Mouse (Mus musculus) kidney, adult 2 months (tissue): ENCODE measurements at regions not wholly inside any gene's neighbourhood (a gene's known extent, or its start where the extent isn't known, plus 50 kb on each side); places are given as distances from the start of the nearest gene placed in this dataset.

ENCODE experiments used
- DNase-seq: peaks from one replicate; pipeline ENCODE4 v3.0.0; 2021
- H3K27ac ChIP-seq: fragments of 200-500 bp; 2 replicates; pipeline ENCODE4 v1.5.1; 2012; ENCODE audit warnings: low read depth, low read length, control low read depth, inconsistent platforms; ENCODE audit not compliant: insufficient read depth
- H3K27me3 ChIP-seq: fragments of 200-500 bp; replicated peaks from 2 replicates; pipeline ENCODE4 v1.6.1; 2012; ENCODE audit warnings: mild to moderate bottlenecking, moderate library complexity, low read length, inconsistent platforms; ENCODE audit not compliant: control insufficient read depth, insufficient read depth
- H3K36me3 ChIP-seq: fragments of 200-500 bp; 2 replicates; pipeline ENCODE4 v1.6.1; 2012; ENCODE audit warnings: mild to moderate bottlenecking, moderate library complexity, low read length, inconsistent platforms; ENCODE audit not compliant: control insufficient read depth, insufficient read depth
- H3K4me1 ChIP-seq: fragments of 200-500 bp; 2 replicates; pipeline ENCODE4 v1.6.1; 2011; ENCODE audit warnings: low read length; ENCODE audit not compliant: control insufficient read depth, insufficient read depth
- H3K4me3 ChIP-seq: fragments of 200-500 bp; 2 replicates; pipeline ENCODE4 v1.5.1; 2011; ENCODE audit warnings: mild to moderate bottlenecking, low read depth, low read length, control low read depth; ENCODE audit not compliant: insufficient read depth
- CTCF ChIP-seq: fragments of 200-500 bp; conservative IDR thresholded peaks from 2 replicates; pipeline ENCODE4 v1.5.1; 2011; ENCODE audit warnings: low read depth, mild to moderate bottlenecking, control low read depth, low read length, moderate library complexity, mixed read lengths; ENCODE audit not compliant: insufficient read depth, insufficient read length
- POLR2A ChIP-seq: fragments of 200-500 bp; IDR thresholded peaks from one replicate; pipeline ENCODE4 v1.6.1; 2011; ENCODE audit warnings: low read depth, low read length, control low read depth
- WGBS: fragments of 180-500 bp; shearing (Covaris S2); methylation state at CpG from one replicate; pipeline ENCODE4 v1.1.7; 2018; 5-methylcytosine and 5-hydroxymethylcytosine counted together

DNA sequence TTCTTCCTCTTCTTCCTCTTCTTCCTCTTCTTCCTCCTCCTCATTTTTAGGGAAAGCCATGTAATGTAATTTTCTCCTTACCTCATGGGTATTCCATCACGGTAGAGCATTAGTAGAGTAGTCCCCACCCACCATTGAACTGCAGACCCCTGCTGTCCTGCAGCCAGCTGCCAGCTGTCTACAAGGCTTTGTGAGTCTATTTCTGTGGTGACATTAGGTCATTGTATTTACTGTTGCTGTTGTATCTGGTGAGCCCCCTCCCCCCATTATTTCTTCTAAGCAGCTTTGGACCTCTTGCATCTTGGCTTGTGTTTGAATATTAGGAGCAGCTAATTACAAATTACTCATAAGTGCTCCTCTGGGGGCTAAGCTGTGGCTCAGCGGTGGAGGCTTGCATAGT, 66.0 kb upstream of the Zfhx3 start:
- TF ChIP-seq CTCF: no peak
- 62% methylated on average over 2 of the region's 2 CpGs for WGBS
- H3K4me1 ChIP-seq: no peaks in the 10 kb centered on the region

DNA sequence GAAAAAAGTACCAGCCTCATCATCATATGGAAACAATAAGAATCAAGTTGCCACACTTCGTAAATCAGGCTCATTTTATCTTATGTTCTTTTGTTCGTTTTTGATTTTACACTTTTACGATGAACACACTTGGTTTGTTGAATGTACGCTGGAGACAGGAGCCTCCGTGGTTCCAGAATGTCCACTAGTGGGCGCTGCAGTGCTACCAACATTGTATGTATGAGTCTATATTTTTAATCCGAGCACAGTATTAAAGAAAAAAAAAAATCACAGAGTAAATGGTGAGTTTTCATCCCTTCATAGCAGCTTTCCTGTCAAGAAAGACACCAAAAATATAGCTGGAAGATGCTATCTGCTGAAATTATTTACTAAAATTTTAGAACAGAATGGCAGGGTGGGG, 60.6 kb upstream of the Zfhx3 start:
- peak; percentile 72 for TF ChIP-seq CTCF
- TF ChIP-seq POLR2A: no peak
- peak; percentile 43 for DNase-seq
- 14% methylated on average over 7 of the region's 7 CpGs for WGBS
- H3K27ac ChIP-seq: no peak overlapping the region
- H3K36me3 ChIP-seq: no peaks in the 10 kb centered on the region
- no peaks in the 10 kb centered on the region for H3K27me3 ChIP-seq
- H3K4me1 ChIP-seq: no peaks in the 10 kb centered on the region
- H3K4me3 ChIP-seq: no peak overlapping the region

More for the DNA sequence above, 66.0 kb upstream of the Zfhx3 start:
- Histone ChIP-seq H3K4me3 (no peak overlapping the region), H3K27me3 (no peaks in the 10 kb centered on the region), H3K27ac (no peak overlapping the region), H3K36me3 (no peaks in the 10 kb centered on the region)
- no peak for DNase-seq

DNA sequence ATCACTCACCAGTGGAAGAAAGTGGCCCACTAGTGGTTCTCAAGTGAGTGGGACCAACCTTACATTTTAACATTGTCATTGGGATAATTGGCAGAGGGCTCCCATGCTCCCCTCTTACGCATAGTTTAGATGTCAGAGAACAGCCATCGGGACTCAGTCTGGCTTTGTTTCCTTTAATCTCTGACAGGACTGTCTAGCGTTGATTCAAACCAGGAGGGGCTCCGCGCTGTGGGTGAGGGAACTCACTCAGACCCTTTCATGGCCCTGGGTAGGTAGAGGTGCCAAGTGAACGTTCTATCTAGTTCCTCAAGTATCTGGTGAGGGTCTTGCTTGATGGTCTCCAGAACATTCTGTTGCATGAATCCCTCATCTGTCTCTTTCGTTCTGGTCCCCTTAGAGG, 56.9 kb upstream of the Zfhx3 start:
- Histone ChIP-seq H3K27me3 (no peaks in the 10 kb centered on the region), H3K27ac (no peak overlapping the region), H3K36me3 (no peaks in the 10 kb centered on the region), H3K4me3 (no peak overlapping the region), H3K4me1 (no peaks in the 10 kb centered on the region)
- no peak for DNase-seq
- TF ChIP-seq POLR2A: no peak
- TF ChIP-seq CTCF: no peak
- WGBS: 47% methylated on average over 7 of the region's 7 CpGs

DNA sequence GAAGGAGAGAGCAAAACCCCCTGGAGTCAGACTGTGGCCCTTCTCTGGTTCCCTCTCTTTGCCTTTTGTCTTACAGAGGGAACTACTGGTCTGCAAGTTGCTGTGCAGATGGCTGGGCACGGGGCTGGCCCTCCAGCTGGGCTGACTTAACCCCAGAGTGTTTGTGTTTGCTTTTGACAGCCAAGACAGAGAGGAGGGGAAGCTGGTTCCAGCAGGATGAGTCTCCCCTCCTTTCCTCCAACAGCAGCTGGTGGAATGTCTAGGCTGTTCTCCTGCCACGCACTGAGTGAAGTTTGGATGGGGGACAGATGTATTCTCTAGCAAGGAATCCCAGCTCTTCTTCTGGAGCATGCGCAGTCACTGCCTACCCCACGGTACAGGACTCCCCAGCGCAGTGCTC, 56.5 kb upstream of the Zfhx3 start:
- no peaks in the 10 kb centered on the region for H3K27me3 ChIP-seq

DNA sequence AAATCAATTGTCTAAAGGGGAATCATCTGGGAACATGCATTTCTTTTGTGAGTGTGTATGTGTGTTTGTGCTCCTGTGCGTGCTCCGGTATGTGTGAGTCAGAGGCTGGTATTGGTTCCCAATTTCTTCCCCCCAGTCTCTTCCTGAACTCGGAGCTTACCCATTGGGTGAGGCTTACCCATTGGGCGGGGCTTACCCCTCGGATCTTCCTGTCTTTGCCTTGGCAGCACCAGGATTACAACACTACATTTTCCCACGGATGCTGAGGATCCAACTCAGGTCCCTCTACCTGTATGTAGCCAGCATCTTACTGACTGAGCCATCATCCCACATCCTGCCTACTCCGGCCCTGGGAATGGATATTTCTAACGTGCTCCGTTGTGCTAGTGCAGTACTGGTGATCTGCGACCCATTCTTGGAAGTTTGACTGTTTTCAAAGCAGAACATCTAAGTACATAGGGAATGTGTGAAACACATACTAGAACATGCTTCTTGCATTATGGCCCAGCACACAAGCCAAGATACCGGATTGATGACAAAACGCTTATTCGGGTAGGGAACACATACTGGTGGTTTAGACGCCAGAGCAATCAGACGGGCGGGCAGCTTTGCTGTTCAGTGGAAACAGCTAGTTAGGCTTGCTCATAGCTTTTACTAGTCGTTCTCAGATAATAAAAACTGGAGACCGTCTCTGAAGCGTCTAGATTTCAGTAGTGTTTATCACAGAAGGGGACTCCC, 55.8 kb upstream of the Zfhx3 start:
- no peaks in the 10 kb centered on the region for H3K27me3 ChIP-seq
- no peaks in the 10 kb centered on the region for H3K36me3 ChIP-seq
- H3K4me3 ChIP-seq: no peak overlapping the region
- H3K4me1 ChIP-seq: no peaks in the 10 kb centered on the region
- DNase-seq: no peak
- H3K27ac ChIP-seq: no peak overlapping the region
- 77% methylated on average over 19 of the region's 19 CpGs for WGBS
- TF ChIP-seq POLR2A (no peak), CTCF (no peak)

More for the DNA sequence above, 56.5 kb upstream of the Zfhx3 start:
- Histone ChIP-seq H3K4me1 (no peaks in the 10 kb centered on the region), H3K4me3 (no peak overlapping the region), H3K27ac (no peak overlapping the region), H3K36me3 (no peaks in the 10 kb centered on the region)
- no peak for DNase-seq
- no peak for TF ChIP-seq CTCF
- TF ChIP-seq POLR2A: no peak
- WGBS: 47% methylated on average over 5 of the region's 5 CpGs

DNA sequence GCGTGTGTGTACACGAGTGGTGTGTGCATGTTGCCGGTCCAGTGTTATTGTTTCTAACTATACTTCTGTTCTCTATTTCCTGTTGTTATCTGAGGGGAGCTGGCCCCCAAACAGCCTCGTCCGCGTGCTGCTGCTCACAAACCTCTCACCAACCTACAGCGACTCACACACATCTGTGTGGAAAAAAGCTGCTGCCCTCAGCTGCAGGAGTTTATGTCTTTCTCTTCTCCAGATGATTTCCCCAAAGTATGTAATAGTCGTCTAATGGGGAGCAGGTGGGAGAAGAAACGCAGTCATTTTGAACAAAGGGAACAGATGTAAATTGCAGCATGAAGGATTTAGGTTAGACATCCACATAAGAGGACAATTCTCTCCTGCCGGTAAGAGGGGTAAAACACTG, 55.1 kb upstream of the Zfhx3 start:
- 36% methylated on average over 10 of the region's 10 CpGs for WGBS
- TF ChIP-seq POLR2A: no peak
- TF ChIP-seq CTCF: no peak
- no peaks in the 10 kb centered on the region for H3K36me3 ChIP-seq
- H3K27me3 ChIP-seq: no peaks in the 10 kb centered on the region
- no peak for DNase-seq
- H3K27ac ChIP-seq: no peak overlapping the region
- no peak overlapping the region for H3K4me3 ChIP-seq
- H3K4me1 ChIP-seq: no peaks in the 10 kb centered on the region

DNA sequence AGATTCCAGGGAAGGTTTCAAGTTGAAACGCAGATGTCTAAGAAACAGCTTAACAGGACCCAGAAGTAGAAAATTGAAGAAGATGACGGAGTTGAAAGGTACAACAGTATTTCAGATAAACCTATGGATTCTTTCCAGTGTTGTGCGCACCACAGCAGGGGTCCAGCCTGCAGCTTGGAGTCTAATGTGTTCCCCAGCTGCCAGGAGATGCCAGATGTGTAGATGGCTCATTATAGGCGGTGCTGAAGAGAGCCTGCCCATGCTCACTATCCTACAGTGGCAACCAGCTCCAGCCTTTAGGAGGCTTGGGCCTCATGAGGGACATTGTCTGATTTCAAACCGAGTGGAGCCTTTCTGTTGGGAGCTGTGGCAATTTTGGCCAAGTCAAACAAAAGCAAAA, 51.5 kb upstream of the Zfhx3 start:
- Histone ChIP-seq H3K27ac (no peak overlapping the region), H3K4me1 (no peaks in the 10 kb centered on the region), H3K36me3 (no peaks in the 10 kb centered on the region), H3K27me3 (no peaks in the 10 kb centered on the region), H3K4me3 (no peak overlapping the region)
- WGBS: 78% methylated on average over 5 of the region's 5 CpGs
- TF ChIP-seq POLR2A (no peak), CTCF (no peak)
- DNase-seq: no peak
